ENCODE assay signal across 9 mouse cellular contexts in genomic region chr9:61135263-61135882, GRCm38 (mm10).
DNase-seq lines count a peak whose midpoint lies in the region; ATAC-seq and TF ChIP-seq lines count a peak whose summit lies in the region.
"Had no signal": no experiment of that assay in that cellular context is flagged by ENCODE, and none has a peak within 500 bp of the region (broad histone marks: within the 10 kb centered on the region; RNA-seq: fewer than 3 reads in every experiment).

No protein-coding gene starts in this region.

- no peak for TF ChIP-seq EP300 in lung, postnatal 0 days (IDR thresholded peaks at IDR 0.05)

- no peak overlapping the region for H3K4me3 ChIP-seq in lung, embryonic 14.5 days (ENCODE audit: low read depth, low read length)
- no peak overlapping the region for H3K4me3 ChIP-seq in lung, postnatal 0 days (ENCODE audit: low read depth, low read length)
- no peak overlapping the region for H3K4me3 ChIP-seq in embryonic facial prominence, embryonic 11.5 days (ENCODE audit: low read depth, low read length)
- no peak overlapping the region for H3K4me3 ChIP-seq in hindbrain, embryonic 16.5 days (ENCODE audit: low read length)
- no peak overlapping the region for H3K4me3 ChIP-seq in neural tube, embryonic 11.5 days (ENCODE audit: low read depth, low read length)

- ATAC-seq in lung, embryonic 14.5 days (ENCODE audit: insufficient read depth): peak; percentile 71; the same call in 1 of the 2 replicates
- ATAC-seq in lung, postnatal 0 days: no peak; the same call in 1 of the 2 replicates
- peak; percentile 50 for ATAC-seq in embryonic facial prominence, embryonic 11.5 days (replicated peaks; ENCODE audit: insufficient number of reproducible peaks, low FRiP score, low TSS enrichment, low read depth)
- ATAC-seq in hindbrain, embryonic 16.5 days: peak; percentile 74
- ATAC-seq in neural tube, embryonic 11.5 days (ENCODE audit: insufficient read depth, low FRiP score, low TSS enrichment): no peak
- ATAC-seq in erythroblast, adult 5-6 weeks (replicated peaks; ENCODE audit: low FRiP score, poor library complexity, severe bottlenecking): no peak
- ATAC-seq: activated CD4-positive, CD25-positive, alpha-beta regulatory T cell, adult 4 months had no signal

- H3K27me3 ChIP-seq in lung, embryonic 14.5 days (ENCODE audit: insufficient read depth, low read length): no peaks in the 10 kb centered on the region; the same call in 1 of the 2 replicates
- no peaks in the 10 kb centered on the region for H3K27me3 ChIP-seq in lung, postnatal 0 days (replicated peaks; ENCODE audit: insufficient read depth, low read length)
- H3K27me3 ChIP-seq in embryonic facial prominence, embryonic 11.5 days (ENCODE audit: control insufficient read depth, insufficient read depth, low read length): no peaks in the 10 kb centered on the region
- no peaks in the 10 kb centered on the region; the same call in 1 of the 2 replicates for H3K27me3 ChIP-seq in hindbrain, embryonic 16.5 days (replicated peaks; ENCODE audit: control insufficient read depth, insufficient read depth, low read length)
- no peaks in the 10 kb centered on the region for H3K27me3 ChIP-seq in neural tube, embryonic 11.5 days (ENCODE audit: control insufficient read depth, insufficient read depth, low read length)

- no peak overlapping the region for H3K27ac ChIP-seq in lung, embryonic 14.5 days (ENCODE audit: low read depth)
- H3K27ac ChIP-seq in lung, postnatal 0 days (ENCODE audit: low read length): no peak overlapping the region
- H3K27ac ChIP-seq in embryonic facial prominence, embryonic 11.5 days (replicated peaks; ENCODE audit: low read depth, low read length): no peak overlapping the region
- H3K27ac ChIP-seq in hindbrain, embryonic 16.5 days (ENCODE audit: low read depth, low read length): no peak overlapping the region
- H3K27ac ChIP-seq in neural tube, embryonic 11.5 days (ENCODE audit: low read depth, low read length): 0 out of 2 replicates have a peak overlapping the region, but pooled peaks have one; percentile 53

- no peak overlapping the region for H3K9ac ChIP-seq in lung, embryonic 14.5 days
- H3K9ac ChIP-seq in lung, postnatal 0 days (replicated peaks; ENCODE audit: low read depth): no peak overlapping the region
- no peak overlapping the region for H3K9ac ChIP-seq in embryonic facial prominence, embryonic 11.5 days (replicated peaks; ENCODE audit: low read length)
- no peak overlapping the region for H3K9ac ChIP-seq in hindbrain, embryonic 16.5 days (ENCODE audit: low read depth, low read length)
- no peak overlapping the region; the same call in 1 of the 2 replicates for H3K9ac ChIP-seq in neural tube, embryonic 11.5 days (ENCODE audit: low read length)

- intact Hi-C loops in heart, postnatal 14 days (cut with DNase I): no loop called here

- DNase-seq in lung, embryonic 14.5 days: peak; percentile 41
- no peak for DNase-seq in lung, postnatal 0 days (ENCODE audit: low spot score)
- peak; percentile 67 for DNase-seq in embryonic facial prominence, embryonic 11.5 days (ENCODE audit: low spot score)
- peak; percentile 69 for DNase-seq in neural tube, embryonic 11.5 days (ENCODE audit: low spot score)
- DNase-seq in frontal cortex, postnatal 36 days (ENCODE audit: low spot score in 2 of 2): no peak
- DNase-seq in heart, postnatal 14 days: no peak

- no peaks in the 10 kb centered on the region for H3K9me3 ChIP-seq in lung, embryonic 14.5 days (ENCODE audit: low read depth, low read length)
- no peaks in the 10 kb centered on the region for H3K9me3 ChIP-seq in lung, postnatal 0 days (ENCODE audit: low read length)
- H3K9me3 ChIP-seq in embryonic facial prominence, embryonic 11.5 days (replicated peaks; ENCODE audit: control insufficient read depth, low read length): no peaks in the 10 kb centered on the region
- no peaks in the 10 kb centered on the region for H3K9me3 ChIP-seq in hindbrain, embryonic 16.5 days (ENCODE audit: control insufficient read depth, low read length)
- H3K9me3 ChIP-seq in neural tube, embryonic 11.5 days (ENCODE audit: control insufficient read depth, low read length): no peaks in the 10 kb centered on the region

- TF ChIP-seq CTCF in lung, embryonic 14.5 days (IDR thresholded peaks at IDR 0.05; ENCODE audit: low read depth): no peak
- TF ChIP-seq CTCF in lung, postnatal 0 days (IDR thresholded peaks at IDR 0.05): no peak

- H3K4me2 ChIP-seq in lung, embryonic 14.5 days: no peak overlapping the region
- H3K4me2 ChIP-seq in lung, postnatal 0 days (replicated peaks; ENCODE audit: low read depth, low read length): no peak overlapping the region
- no peak overlapping the region for H3K4me2 ChIP-seq in embryonic facial prominence, embryonic 11.5 days (ENCODE audit: low read depth, low read length)
- no peak overlapping the region for H3K4me2 ChIP-seq in hindbrain, embryonic 16.5 days (ENCODE audit: low read length)
- no peak overlapping the region for H3K4me2 ChIP-seq in neural tube, embryonic 11.5 days (ENCODE audit: low read depth)

- H3K36me3 ChIP-seq in lung, embryonic 14.5 days (ENCODE audit: insufficient read depth): no peaks in the 10 kb centered on the region
- no peaks in the 10 kb centered on the region for H3K36me3 ChIP-seq in lung, postnatal 0 days (ENCODE audit: insufficient read depth, low read length)
- H3K36me3 ChIP-seq in embryonic facial prominence, embryonic 11.5 days (replicated peaks; ENCODE audit: control insufficient read depth, insufficient read depth, low read depth, low read length): no peaks in the 10 kb centered on the region
- H3K36me3 ChIP-seq in hindbrain, embryonic 16.5 days (ENCODE audit: control insufficient read depth, insufficient read depth, low read length): no peaks in the 10 kb centered on the region
- no peaks in the 10 kb centered on the region for H3K36me3 ChIP-seq in neural tube, embryonic 11.5 days (ENCODE audit: control insufficient read depth, insufficient read depth, low read length)

- H3K4me1 ChIP-seq in lung, embryonic 14.5 days (ENCODE audit: insufficient read depth): peaks cover 6% of the 10 kb centered on the region; the same call in 1 of the 2 replicates
- no peaks in the 10 kb centered on the region for H3K4me1 ChIP-seq in lung, postnatal 0 days (ENCODE audit: insufficient read depth, low read depth, low read length)
- no peaks in the 10 kb centered on the region; the same call in 1 of the 2 replicates for H3K4me1 ChIP-seq in embryonic facial prominence, embryonic 11.5 days (ENCODE audit: control insufficient read depth, insufficient read depth, low read length)
- no peaks in the 10 kb centered on the region; the same call in 1 of the 2 replicates for H3K4me1 ChIP-seq in hindbrain, embryonic 16.5 days (ENCODE audit: control insufficient read depth, insufficient read depth, low read depth, low read length)
- H3K4me1 ChIP-seq in neural tube, embryonic 11.5 days (ENCODE audit: control insufficient read depth, insufficient read depth, low read length): peaks cover 8% of the 10 kb centered on the region; the same call in 1 of the 2 replicates

- 32% methylated on average over 10 of the region's 10 CpGs for WGBS in lung, embryonic 14.5 days
- WGBS in lung, postnatal 0 days: 55% methylated on average over 8 of the region's 10 CpGs
- WGBS in embryonic facial prominence, embryonic 11.5 days: 38% methylated on average over 10 of the region's 10 CpGs
- 42% methylated on average over 10 of the region's 10 CpGs for WGBS in hindbrain, embryonic 16.5 days
- WGBS in neural tube, embryonic 11.5 days: 35% methylated on average over 10 of the region's 10 CpGs

Comparison
In these comparisons a context has a peak if more than half of its experiments do, and no peak if none do; other contexts are left out.
1. ATAC-seq: peak in lung, embryonic 14.5 days (single experiment), embryonic facial prominence, embryonic 11.5 days (single experiment) and hindbrain, embryonic 16.5 days (single experiment); none in lung, postnatal 0 days (single experiment), neural tube, embryonic 11.5 days (single experiment) and erythroblast, adult 5-6 weeks (single experiment).
2. DNase-seq: peak in lung, embryonic 14.5 days (single experiment), embryonic facial prominence, embryonic 11.5 days (single experiment) and neural tube, embryonic 11.5 days (single experiment); none in lung, postnatal 0 days (single experiment), frontal cortex, postnatal 36 days (0 of 2) and heart, postnatal 14 days (0 of 2).